Comparison of ENCODE assay signal across 9 mouse cellular contexts in genomic region chr12:80517977-80518376, GRCm38 (mm10). TPM values are rescaled to one million over a fixed set of nuclear protein-coding genes. Genes with fewer than 3 reads are reported as not detected.
DNase-seq lines count a peak whose midpoint lies in the region; ATAC-seq and TF ChIP-seq lines count a peak whose summit lies in the region.
"Had no signal": no experiment of that assay in that cellular context is flagged by ENCODE, and none has a peak within 500 bp of the region (broad histone marks: within the 10 kb centered on the region; RNA-seq: fewer than 3 reads in every experiment).

Gene Galnt16, plus strand, starts transcription at chr12:80518277.

- H3K9me3 ChIP-seq in lung, embryonic 16.5 days (ENCODE audit: control insufficient read depth, low read length) = no peaks in the 10 kb centered on the region

- 6% methylated on average over 14 of the region's 14 CpGs for WGBS in lung, embryonic 16.5 days
- WGBS in olfactory bulb, adult 2 months = 20% methylated on average over 14 of the region's 14 CpGs

- DNase-seq in adrenal gland, postnatal 10 days = no peak
- no peak for DNase-seq in adrenal gland, postnatal 25 days
- no peak for DNase-seq in lung, adult 18-20 months
- no peak for DNase-seq in left cerebral cortex, postnatal 14 days (ENCODE audit: low spot score in 2 of 2)
- no peak for DNase-seq in thymus, adult 18-20 months
- no peak for DNase-seq in cerebellum, postnatal 25 days

- H3K4me2 ChIP-seq in lung, embryonic 16.5 days (ENCODE audit: low read depth, low read length) = peak within 1 kb of the TSS; percentile 97

- no peak for ATAC-seq in lung, embryonic 16.5 days (ENCODE audit: low read depth)

- H3K27me3 ChIP-seq in lung, embryonic 16.5 days (ENCODE audit: control insufficient read depth, insufficient read depth, low read depth, low read length) = peaks cover 45% of the 10 kb centered on the region

- H3K36me3 ChIP-seq in lung, embryonic 16.5 days (ENCODE audit: control insufficient read depth, insufficient read depth, low read length) = no peaks in the 10 kb centered on the region

- no peak within 1 kb of the TSS for H3K27ac ChIP-seq in lung, embryonic 16.5 days (ENCODE audit: low read length)
- peak within 1 kb of the TSS; percentile 89 for H3K27ac ChIP-seq in olfactory bulb, adult 2 months (ENCODE audit: insufficient read depth, low read depth, low read length)

- no peak for TF ChIP-seq POLR2A in olfactory bulb, adult 2 months (IDR thresholded peaks at IDR 0.05; ENCODE audit: insufficient read depth, low read depth, low read length)

- peak within 1 kb of the TSS; percentile 65 for H3K9ac ChIP-seq in lung, embryonic 16.5 days (ENCODE audit: low read length)

- H3K4me3 ChIP-seq in lung, embryonic 16.5 days (ENCODE audit: low read length) = peak within 1 kb of the TSS; percentile 64
- peak within 1 kb of the TSS; percentile 95 for H3K4me3 ChIP-seq in olfactory bulb, adult 2 months (ENCODE audit: insufficient read depth, low read depth, low read length)

- H3K4me1 ChIP-seq in lung, embryonic 16.5 days (replicated peaks; ENCODE audit: control insufficient read depth, insufficient read depth, low read length) = peaks cover 18% of the 10 kb centered on the region
- peaks cover 26% of the 10 kb centered on the region for H3K4me1 ChIP-seq in olfactory bulb, adult 2 months (ENCODE audit: control insufficient read depth, insufficient read depth, low read length)

- intact Hi-C loops in left cerebral cortex, postnatal 14 days (cut with DNase I) = loop anchor here (5.0 kb wide), 1 partner anchor 64 kb away; no protein-coding TSS in a partner anchor

- TF ChIP-seq CTCF in olfactory bulb, adult 2 months (IDR thresholded peaks at IDR 0.05; ENCODE audit: insufficient read depth, low read depth, low read length) = no peak

RNA-seq across cellular contexts. Expression of gene Galnt16, which starts in this region (rescaled TPM):
- total RNA-seq in adrenal gland, postnatal 10 days (2021) = 10 to 100 TPM; 16.3 to 16.8 TPM
- 6.8 and 8.0 TPM in 2 replicates for total RNA-seq in adrenal gland, postnatal 25 days (2021)
- 13.0 and 13.4 TPM in 2 replicates for polyA plus RNA-seq in lung, embryonic 16.5 days (2015; fragmentation: Nextera tagmentation; extraction: Ambion mirVana)
- total RNA-seq in left cerebral cortex, postnatal 14 days (2021) = 10 to 100 TPM; 61.8 to 73.1 TPM
- polyA plus RNA-seq in olfactory bulb, adult 2 months (2012; ENCODE audit: insufficient read depth, insufficient read length, low replicate concordance, missing spikeins) = not detected in 2 replicates
- total RNA-seq: common myeloid progenitor, adult 5-6 weeks had no signal
